Mouse (Mus musculus) urinary bladder, adult 2 months (tissue): ENCODE data around the gene Ecsit. TPM values are rescaled to one million over a fixed set of nuclear protein-coding genes. Genes with fewer than 3 reads are reported as not detected.

Experiments
- DNase-seq: peaks from one replicate; pipeline ENCODE4 v3.0.0; 2022; ENCODE audit warnings: low spot score
- polyA plus RNA-seq: library from polyadenylated mRNA; depleted of rRNA; stranded (reverse); fragments of >200 nt; gene quantifications from 2 replicates; pipeline ENCODE4 v1.2.3, GENCODE M21; 2012; rRNA removed

Ecsit gene
- polyA plus RNA-seq = 39.4 and 40.3 TPM in 2 replicates

GRCm38 (mm10) chr9:22085022-22085834 is at the start of gene Ecsit:
Gene Ecsit, minus strand, starts transcription at chr9:22085438.
- peak; percentile 72 for DNase-seq

- DNase-seq = no peak
Observed at GRCm38 (mm10) chr9:22134246-22134890, 49.1 kb upstream of the Ecsit start.

- no peak for DNase-seq
Observed at GRCm38 (mm10) chr9:22132220-22132619, 47.0 kb upstream of the Ecsit start.

- DNase-seq = no peak
Observed at GRCm38 (mm10) chr9:22131226-22131981, 46.2 kb upstream of the Ecsit start.

- no peak for DNase-seq
Observed at GRCm38 (mm10) chr9:22125246-22126027, 40.2 kb upstream of the Ecsit start.

GRCm38 (mm10) chr9:22124169-22124568 is 38.9 kb upstream of the Ecsit start:
- DNase-seq = no peak

- DNase-seq = no peak
Observed at GRCm38 (mm10) chr9:22123069-22123609, 37.9 kb upstream of the Ecsit start.

GRCm38 (mm10) chr9:22122005-22122404 is 36.8 kb upstream of the Ecsit start:
- DNase-seq = no peak

GRCm38 (mm10) chr9:22121545-22121944 is 36.3 kb upstream of the Ecsit start:
- DNase-seq = no peak

GRCm38 (mm10) chr9:22119543-22119942 is 34.3 kb upstream of the Ecsit start:
- DNase-seq = no peak

GRCm38 (mm10) chr9:22117754-22118456 is 32.7 kb upstream of the Ecsit start:
- DNase-seq = no peak

- DNase-seq = peak; percentile 75
Observed at GRCm38 (mm10) chr9:22116740-22117426, 31.6 kb upstream of the Ecsit start, which contains the start of gene Elof1. Gene Elof1, minus strand, starts transcription at chr9:22117172.

GRCm38 (mm10) chr9:22116086-22116485 is 30.8 kb upstream of the Ecsit start:
- DNase-seq = no peak

GRCm38 (mm10) chr9:22115635-22116034 is 30.4 kb upstream of the Ecsit start:
- DNase-seq = no peak

GRCm38 (mm10) chr9:22108194-22108593 is 23.0 kb upstream of the Ecsit start:
- no peak for DNase-seq

GRCm38 (mm10) chr9:22099922-22100321 is 14.7 kb upstream of the Ecsit start:
- no peak for DNase-seq

- peak; percentile 41 for DNase-seq
Observed at GRCm38 (mm10) chr9:22098993-22099696, 13.9 kb upstream of the Ecsit start, which contains the start of gene Cnn1. Gene Cnn1, plus strand, starts transcription at chr9:22099216.

GRCm38 (mm10) chr9:22095854-22096307 is 10.6 kb upstream of the Ecsit start:
- peak; percentile 76 for DNase-seq

- no peak for DNase-seq
Observed at GRCm38 (mm10) chr9:22092746-22093145, 7.5 kb upstream of the Ecsit start.
